Mouse (Mus musculus): ENCODE results near the gene Ulbp1.
"Not testable (repeated sequence)": the region's sequence is repeated elsewhere in the genome, so short reads cannot be mapped to it uniquely, and the experiment has no call there.

Ulbp1 gene

GRCm38 (mm10) chr10:7473197-7473889, at the start of gene Ulbp1:
TSS of gene Ulbp1 (minus strand) at chr10:7473638.
- peak; percentile 89 for DNase-seq

GRCm38 (mm10) chr10:7498180-7498579, 24.7 kb upstream of the Ulbp1 start:
- not testable (repeated sequence) for DNase-seq

GRCm38 (mm10) chr10:7492384-7492783, 18.9 kb upstream of the Ulbp1 start:
- DNase-seq: peak; percentile 25

GRCm38 (mm10) chr10:7483650-7484049, 10.2 kb upstream of the Ulbp1 start:
- no peak for DNase-seq

GRCm38 (mm10) chr10:7474225-7474624, 787 bp upstream of the Ulbp1 start:
- not testable (repeated sequence) for DNase-seq

GRCm38 (mm10) chr10:7471664-7472063, 1.8 kb downstream of the Ulbp1 start:
- no peak for DNase-seq

GRCm38 (mm10) chr10:7470457-7470856, 3.0 kb downstream of the Ulbp1 start:
- DNase-seq: no peak

GRCm38 (mm10) chr10:7469716-7470414, 3.6 kb downstream of the Ulbp1 start:
- peak; percentile 86 for DNase-seq

- no peak for DNase-seq
These were observed 11.4 kb downstream of the Ulbp1 start for GRCm38 (mm10) chr10:7462006-7462405.

GRCm38 (mm10) chr10:7438928-7439327, 34.5 kb downstream of the Ulbp1 start:
- DNase-seq: no peak

- no peak for DNase-seq
These were observed 80.0 kb downstream of the Ulbp1 start for GRCm38 (mm10) chr10:7393143-7394035.

GRCm38 (mm10) chr10:7391935-7392930, 81.2 kb downstream of the Ulbp1 start:
- no peak for DNase-seq

GRCm38 (mm10) chr10:7391561-7391934, 81.9 kb downstream of the Ulbp1 start:
- no peak for DNase-seq

GRCm38 (mm10) chr10:7391108-7391507, 82.3 kb downstream of the Ulbp1 start:
- DNase-seq: no peak

Measured in lung, postnatal 36 days (tissue).